Mouse (Mus musculus) cerebral cortex, adult 2 months (tissue): ENCODE measurements around the gene Ltc4s.

Source experiments
- WGBS: fragments of 180-500 bp; shearing (Covaris S2); methylation state at CpG from one replicate; pipeline ENCODE4 v1.1.7; 2018; 5-methylcytosine and 5-hydroxymethylcytosine counted together

Ltc4s gene

DNA sequence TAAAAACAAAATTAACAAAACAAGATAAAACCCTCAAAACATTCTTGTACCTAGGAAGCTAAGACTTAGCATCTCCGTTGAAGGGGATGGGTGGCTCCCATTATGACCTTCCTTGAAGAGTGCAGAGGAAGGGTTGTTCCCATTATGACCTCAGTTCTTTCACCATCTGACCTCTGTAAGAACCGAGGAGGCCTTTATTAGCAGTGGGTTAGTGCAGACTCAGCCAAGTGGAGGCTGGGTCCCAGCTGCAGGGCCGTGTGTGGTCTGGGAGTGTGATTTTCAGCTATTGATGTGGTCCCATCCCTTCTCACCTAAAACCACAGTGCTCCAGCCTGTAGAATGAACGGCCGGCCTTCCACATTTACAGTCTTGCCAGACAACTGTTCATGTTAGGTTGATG is 6.9 kb upstream of the Ltc4s start:
- 75% methylated on average over 5 of the region's 5 CpGs for WGBS

DNA sequence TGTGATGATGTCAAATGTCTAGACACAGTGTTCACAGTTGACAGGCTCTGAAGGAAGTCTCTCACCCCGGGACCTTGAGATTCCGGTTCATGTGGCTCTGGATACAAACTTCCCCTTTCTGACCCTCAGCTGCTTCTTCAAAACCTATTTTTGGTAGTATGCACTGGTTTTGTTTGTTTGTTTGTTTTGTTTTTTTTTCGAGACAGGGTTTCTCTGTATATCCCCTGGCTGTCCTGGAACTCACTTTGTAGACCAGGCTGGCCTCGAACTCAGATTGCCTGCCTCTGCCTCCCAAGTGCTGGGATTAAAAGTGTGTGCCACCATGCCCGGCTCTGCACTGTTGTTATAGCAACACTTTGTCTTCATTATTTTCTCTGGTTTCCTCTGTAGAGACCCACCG is 5.5 kb upstream of the Ltc4s start:
- WGBS: 70% methylated on average over 6 of the region's 6 CpGs

DNA sequence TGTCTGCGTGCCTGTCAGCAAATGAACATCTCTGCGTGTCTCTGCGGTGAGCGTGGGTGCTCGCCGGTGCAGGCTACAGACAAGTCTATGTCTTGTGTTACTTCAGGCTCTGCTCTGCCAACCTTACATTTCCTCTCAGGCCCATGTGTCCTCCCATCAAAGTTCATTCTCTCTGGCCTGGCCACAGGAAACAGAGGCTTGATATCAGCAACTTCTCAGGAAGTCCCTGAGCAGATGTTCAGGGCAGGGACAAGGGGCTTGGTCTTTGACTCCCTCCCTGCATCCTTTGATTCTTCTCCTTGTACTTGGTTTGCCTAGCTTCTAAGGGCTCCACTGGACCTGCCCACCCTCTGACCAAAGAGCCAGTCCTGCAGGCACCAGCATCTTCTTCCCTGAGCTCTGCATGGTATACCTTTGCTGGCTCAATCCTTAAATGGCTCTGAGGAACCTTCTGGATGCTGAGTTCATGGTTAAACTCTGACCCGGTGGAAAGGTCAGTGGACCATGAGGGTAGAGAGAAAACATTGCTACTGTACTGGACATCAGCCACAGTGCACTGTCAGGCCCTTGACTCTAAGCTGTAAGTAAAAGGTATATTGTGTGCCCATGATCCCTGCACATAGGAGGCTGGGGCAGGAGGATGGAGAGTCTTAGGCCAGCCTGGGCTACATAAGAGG is 2.0 kb upstream of the Ltc4s start:
- WGBS: 90% methylated on average over 7 of the region's 7 CpGs

DNA sequence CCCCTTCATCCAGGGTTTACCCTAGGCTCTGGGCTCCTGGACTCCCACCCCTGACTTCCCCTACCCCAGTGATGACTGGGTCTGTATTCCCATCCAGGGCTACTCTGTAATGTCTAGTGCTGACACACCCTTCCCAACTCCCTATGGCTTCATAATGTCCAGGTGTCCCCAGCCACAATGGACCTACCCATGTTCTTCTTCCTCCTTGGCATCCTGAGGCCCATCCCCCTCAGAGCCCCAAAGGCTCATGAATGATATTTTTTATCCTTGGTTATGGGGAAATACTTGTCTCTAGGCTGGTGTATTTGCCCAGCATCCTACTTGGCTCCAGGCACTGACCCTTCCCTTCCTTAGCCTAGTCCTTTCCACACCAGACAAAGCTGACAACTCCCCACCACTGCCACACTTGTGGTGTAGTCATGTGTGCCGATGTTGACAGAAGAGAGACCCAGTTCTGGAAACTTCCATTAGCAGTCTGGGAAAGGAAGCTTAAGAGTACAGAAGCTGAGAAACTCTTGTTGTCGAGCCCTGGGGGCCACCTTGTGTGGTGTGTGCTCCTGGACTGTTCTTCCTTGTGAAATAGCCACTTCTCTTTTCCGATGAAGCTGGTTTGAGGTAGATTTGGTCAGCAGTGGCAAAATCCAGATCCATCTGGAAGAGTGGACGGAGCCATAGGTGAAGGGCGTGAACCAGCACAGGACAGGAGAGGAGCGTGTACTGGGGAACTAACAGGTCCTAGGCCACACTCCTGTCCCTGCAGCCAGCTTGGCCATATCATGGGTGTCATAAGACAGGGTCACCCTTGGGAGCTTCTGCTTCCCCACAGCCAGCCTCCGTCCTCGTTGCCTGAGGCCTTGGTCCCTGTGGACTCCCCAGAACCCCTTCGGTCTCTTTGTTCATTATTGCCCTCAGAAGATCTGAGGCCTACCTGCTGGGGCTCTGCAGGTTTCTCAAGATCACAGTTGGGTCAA is 690 bp upstream of the Ltc4s start:
- WGBS: 93% methylated on average over 9 of the region's 9 CpGs

DNA sequence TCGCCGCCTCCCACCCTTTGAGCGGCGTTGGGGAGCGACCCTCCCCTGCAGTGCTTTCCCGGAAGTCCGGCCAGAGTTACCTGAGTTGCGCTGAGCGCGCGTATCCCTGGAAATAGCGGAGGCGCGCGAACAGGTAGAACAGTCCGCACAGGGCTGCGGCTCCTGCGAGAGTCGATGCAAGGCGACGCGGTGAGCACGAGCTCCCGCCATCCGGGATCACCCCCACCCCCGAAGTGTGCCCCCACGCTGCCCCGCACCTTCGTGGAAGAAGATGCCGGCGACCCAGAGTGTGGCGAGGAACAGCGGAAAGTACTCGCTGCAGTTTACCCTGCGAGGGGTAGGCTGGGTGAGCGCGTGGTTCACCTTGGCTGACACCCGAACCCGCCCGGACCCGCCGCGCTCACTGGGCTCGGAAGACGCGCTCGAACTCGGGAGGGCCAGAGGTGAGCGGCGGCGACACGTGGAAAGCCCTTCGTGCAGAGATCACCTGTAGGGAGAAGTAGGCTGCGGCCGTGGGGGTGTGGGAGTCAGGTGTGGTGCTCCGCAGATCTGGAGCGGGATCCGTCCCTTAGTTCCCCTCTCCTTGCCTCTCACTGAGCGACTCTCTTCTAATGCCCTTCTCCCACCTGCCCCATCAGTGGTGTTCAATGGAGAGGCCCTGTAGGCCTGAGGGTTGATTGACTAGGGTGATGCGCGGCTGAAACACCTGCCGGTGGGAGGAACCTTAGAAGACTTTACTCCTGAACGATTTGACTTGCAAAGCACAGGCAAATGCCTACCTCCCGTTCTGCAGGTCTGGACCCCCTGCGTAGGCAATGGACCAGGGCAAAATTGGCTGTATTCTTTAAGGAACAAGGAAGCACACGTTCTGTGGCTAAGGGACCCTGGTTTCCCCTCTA is 1.2 kb downstream of the Ltc4s start:
- 12% methylated on average over 66 of the region's 66 CpGs for WGBS

DNA sequence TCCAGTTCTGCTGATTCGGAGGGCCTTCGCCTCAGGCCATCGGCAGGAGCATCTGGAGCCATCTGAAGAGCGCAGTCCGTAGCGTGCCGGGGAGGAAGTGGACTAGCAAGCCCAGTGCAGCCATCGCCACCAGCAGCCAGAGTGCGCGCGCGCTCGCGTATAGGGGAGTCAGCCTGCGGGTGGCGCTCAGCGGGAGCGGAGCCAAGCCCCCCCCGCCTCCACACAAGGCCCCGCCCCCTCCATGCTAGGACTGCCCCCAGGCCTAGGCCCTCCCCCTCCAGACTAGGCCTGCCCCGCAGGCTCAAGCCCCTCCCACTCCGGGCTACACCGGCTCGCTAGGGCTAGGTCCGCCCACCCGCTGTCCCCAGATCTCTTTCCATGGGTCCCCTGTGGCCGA is 1.9 kb downstream of the Ltc4s start:
- WGBS: 2% methylated on average over 27 of the region's 27 CpGs

DNA sequence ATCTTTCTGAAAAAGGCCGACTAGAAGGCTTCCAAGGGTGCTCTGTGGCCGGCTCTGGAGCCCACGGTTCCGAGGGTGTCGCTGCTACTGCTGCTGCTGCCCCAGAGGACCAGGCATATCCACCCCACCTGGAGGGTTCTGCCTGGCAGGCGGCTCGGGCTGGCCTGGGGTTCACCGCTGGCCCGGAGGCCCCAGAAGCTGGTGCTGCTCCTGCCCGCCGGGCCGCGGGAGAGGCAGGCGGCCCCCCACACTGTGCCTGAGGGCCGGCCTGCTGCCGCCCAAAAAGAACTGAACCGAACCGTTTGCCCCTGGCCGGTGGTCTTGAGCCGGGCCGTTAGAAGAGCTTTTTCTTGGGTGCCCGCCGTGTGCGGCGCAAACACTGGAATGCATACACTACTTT is 3.8 kb downstream of the Ltc4s start:
- WGBS: 95% methylated on average over 25 of the region's 25 CpGs

DNA sequence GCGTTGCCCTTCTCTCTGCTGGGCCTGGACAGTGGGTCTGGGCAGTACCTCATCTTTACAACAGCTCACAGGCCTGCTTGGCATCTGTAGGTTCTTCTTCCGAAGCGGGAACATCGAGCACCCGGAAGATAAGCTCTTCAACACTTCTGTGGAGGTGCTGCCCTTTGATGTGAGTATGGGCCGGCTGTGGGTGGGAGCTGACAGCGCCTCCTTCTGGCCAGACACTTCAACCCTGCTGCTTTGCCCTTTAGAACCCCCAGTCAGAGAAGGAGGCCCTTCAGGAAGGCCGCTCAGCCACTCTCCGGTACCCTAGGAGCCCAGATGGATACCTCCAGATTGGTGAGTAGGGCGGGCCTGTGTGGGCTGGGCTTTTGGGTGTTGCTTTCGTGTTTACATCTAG is 4.4 kb downstream of the Ltc4s start:
- WGBS: 76% methylated on average over 11 of the region's 11 CpGs

DNA sequence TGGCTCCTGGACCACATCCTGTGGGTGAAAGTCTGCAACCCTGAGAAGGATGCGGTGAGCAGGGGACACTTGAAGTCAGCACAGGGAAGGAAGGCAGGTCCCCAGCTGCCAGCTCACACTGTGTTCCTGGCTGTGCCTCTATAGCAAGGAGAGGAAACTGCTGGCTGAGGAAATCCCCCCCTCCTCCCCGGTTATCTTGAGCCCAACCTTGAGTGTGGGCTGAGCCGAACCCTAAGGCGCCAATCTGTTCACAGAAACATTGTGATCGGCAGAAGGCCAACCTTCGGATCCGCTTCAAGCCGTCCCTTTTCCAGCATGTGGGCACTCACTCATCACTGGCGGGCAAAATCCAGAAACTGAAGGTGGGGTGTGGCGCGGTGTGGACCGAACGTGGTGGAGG is 5.4 kb downstream of the Ltc4s start:
- WGBS: 75% methylated on average over 13 of the region's 13 CpGs

DNA sequence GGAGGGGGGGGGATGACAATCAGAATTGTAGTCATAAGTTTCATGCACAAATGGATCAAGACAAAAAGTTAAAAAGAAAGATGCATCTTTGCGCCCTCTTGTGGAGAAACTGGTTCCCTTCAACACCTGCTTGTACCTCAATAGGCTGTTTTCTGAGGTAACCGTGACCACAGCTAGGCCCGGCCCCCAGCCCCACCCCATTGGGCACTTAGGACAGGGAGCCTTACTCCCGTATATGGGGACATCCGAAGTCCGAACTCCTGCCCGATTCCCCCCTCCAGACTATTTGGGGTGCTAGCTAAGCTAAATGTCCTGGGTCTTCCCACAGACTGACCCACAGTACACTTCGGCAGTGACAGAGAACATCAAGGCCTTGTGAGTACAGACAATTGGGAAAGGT is 7.0 kb downstream of the Ltc4s start:
- 31% methylated on average over 8 of the region's 8 CpGs for WGBS

DNA sequence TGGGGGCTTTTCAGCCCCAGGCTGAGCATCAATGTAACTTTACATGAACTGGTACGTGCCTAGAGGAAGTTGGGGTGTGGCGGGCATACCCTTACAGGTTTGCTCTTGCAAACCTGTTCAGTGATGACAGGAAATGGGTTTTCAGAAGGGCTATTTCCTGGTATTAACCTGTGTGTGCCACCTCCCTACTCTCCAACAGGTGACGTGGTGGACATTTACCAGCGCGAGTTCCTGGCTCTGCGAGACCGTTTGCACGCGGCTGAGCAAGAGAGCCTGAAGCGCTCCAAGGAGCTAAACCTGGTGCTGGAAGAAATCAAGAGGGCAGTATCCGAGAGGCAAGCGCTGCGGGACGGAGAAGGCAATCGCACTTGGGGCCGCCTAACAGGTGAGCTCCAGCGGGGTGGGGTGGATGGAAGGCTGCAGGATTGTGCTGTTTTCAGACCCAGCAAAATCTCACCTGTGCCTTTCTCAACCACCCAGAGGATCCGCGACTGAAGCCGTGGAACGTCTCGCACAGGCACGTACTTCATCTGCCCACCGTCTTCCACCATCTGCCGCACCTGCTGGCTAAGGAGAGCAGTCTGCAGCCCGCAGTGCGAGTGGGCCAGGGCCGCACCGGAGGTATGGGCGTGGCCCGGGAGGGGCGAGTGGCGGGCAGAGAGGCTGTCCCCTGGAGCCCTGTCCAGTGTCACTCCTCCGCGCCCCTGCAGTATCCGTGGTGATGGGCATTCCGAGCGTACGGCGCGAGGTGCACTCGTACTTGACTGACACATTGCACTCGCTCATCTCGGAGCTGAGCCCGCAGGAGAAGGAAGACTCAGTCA is 7.7 kb downstream of the Ltc4s start:
- 59% methylated on average over 45 of the region's 45 CpGs for WGBS

DNA sequence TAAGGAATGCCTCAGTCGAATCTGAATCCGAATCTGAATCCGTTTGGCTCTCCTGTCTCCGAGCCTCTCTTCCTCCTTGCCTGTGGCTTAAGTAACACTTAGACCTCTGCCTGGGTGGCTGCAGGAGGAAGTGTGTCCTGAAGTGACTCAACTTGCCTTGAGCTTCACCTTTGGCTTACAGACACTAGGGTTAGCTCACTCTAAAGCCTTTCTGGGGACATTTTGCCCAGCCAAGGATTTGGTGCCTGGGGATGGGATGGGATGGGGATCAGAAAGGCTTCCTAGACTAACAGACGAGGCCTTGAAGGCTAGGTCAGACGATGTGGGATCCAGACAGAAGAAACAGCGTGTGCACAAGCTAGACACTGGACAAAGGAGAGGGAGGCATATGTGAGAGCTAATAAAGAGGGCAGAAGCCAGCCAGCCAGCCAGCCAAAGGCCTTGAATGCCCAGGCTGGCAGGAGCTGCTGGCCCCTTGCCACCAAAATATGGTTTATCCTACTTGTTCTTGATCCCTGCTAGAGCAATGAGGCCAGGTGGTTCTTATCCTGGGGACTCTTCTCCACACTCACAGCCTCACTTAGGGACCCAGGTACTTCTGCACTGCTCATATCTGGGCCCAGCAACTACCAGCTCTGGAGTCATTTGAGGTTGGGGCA is 9.0 kb downstream of the Ltc4s start:
- WGBS: 76% methylated on average over 7 of the region's 7 CpGs

DNA sequence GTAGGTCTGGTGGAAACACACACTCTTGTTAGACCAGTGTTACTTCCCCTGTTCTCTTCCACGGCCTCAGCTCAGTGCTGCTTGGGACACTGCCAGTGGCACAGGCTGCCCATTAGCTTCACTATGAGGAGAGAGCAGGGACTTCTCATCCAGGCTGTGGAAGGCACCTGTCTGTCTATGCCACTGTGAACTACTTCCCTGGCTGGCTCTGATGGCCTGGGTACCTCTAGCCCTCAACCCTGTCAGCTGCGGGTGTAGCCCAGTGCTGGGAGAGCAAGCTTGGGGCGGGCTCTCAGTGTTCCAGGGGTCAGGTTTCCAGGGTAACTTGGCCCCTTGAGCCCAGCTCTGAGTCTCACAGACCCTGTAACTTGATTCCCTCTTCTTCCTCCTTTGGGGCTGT is 9.6 kb downstream of the Ltc4s start:
- WGBS: 63% methylated on average over 3 of the region's 3 CpGs

DNA sequence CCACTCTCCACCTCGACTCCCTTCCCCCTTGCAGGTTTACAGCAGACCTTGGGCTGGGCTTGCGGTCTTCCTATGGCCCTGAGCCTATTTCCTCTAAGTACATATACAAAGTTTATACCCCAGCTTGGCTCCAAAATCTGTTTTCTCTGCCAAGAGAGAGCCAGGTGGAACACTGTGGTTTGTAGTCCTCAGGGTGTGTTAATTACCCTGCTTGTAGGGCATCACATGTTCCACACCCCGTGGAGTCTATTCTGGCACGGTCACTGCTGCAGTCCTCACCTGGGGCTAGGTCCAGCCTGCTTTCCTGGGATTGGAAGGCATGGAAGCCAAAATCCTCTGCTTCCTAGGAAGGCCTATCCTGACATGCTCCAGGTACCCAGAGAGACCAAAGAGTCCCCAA is 10.7 kb downstream of the Ltc4s start:
- 70% methylated on average over 4 of the region's 4 CpGs for WGBS

DNA sequence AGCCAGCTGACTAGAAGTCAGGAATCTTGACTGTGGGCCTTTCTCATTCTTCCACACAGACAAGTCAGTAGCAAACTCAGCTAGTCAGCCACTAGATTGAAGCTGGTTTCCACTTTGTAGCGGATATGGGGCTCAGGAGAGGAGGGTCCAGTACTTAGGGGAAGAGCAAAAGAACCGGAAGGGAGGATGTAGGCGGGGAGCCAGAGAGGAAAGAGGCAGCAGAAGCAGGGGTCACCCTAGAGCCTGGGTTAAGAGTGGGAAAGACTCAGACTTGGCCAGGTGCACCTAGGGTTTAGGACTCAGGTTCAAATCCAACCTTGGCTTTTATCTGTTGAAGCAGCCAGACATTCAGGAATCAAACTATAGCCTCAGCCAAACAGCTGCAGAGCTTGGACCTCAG is 11.2 kb downstream of the Ltc4s start:
- 60% methylated on average over 3 of the region's 3 CpGs for WGBS

DNA sequence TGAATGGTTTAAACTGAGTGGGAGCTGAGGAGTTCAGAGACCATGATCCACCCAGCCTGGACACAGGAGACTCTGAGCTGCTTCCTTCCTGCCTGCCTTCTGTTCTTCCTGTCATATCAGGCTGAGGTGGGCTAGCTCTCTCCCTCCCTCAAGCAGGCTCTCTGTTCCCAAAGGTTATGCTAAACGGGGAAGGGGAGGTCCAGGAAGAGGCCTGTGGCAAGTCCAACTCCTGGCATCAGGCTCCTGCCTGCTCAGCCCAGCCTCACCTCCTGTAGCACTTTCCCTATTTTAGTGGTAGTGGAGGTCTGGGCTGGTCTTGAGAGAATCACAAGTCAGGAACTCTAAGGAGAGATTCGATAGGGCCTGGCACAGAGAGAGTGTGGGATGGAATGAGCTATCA is 12.0 kb downstream of the Ltc4s start:
- WGBS: 20% methylated on average over 2 of the region's 2 CpGs

DNA sequence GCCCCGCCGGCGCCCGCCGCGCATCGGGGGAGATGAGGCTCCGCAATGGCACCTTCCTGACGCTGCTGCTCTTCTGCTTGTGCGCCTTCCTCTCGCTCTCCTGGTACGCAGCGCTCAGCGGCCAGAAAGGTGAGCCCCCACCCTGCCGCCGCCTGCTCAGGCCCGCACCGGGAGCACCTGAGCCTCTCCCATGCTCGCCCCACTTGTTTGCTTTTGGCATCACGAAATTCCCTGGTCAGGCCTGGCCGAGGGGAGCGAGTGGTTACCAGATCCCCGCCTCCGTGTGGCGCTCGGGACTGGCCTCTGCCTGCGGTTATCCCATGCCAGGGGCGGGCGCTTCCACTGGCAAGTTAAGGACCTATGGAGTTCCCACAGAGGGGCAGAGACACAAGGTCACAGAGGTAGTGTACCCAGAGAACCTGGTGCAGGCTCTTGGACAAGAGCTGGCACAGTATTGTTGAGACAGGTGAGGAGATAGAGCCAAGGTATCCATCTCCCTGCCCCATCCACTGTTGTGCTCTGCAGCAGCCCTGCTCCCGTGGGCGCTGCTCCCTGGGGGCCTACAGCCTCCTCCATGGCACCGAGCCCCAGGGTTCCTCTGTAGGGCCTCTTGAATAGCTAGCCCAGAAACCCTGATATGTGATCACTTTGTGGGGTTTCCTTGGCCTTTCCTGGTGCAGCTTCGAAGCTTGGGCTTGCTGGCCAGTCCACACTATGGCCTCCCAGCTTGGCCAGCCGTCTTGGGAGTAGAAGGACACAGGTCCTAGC is 12.6 kb downstream of the Ltc4s start:
- WGBS: 1% methylated on average over 34 of the region's 34 CpGs

DNA sequence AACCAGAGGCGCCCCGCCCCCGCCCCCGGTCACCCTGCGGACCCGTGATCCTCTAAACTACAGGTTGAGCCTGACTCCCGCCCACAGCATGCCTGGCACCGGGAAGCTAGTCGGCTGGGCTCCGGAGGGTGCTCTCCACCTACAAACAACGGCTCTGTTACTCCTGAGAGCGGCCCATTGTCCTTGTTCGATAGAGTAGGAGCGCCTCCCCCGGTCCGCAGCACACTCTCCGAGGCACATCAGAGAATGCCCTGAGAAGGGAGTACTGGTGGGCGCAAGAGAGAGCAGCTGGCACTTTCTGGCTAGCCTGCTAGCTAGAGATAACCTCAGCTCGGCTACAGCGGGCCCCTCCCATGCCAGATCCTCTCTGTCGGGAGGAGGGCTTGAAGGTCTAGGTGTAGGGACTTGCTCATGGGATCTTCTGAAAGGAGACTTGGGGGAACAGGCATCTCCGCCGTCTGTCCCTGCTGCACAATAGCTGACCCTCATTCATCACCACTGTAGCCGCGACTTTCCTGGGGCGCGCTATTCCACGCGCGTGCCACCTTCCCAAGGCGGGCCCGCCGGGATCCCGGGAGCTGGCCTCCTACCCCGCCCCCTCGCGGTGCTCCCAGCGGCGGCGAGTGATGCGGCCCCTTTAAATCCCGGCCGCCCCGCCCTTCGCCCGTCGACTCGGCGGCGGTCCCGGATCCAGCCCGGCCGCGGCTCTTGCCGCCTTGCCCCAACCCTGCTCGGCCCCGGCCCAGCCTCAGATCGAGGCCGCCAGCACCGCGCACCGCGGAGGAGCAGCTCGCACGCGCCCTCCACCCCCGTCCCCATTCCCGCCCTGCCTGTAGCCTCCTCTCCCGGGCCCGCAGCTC is 13.5 kb downstream of the Ltc4s start:
- under 1% methylated on average over 62 of the region's 70 CpGs for WGBS
